Mouse (Mus musculus) megakaryocyte, embryonic 14.5 days (primary cell): ENCODE data around the gene Raf1. TPM values are rescaled to one million over a fixed set of nuclear protein-coding genes. Genes with fewer than 3 reads are reported as not detected.
A peak's percentile ranks its signal among the peaks of the same experiment; 100 is the strongest.
"Not testable (repeated sequence)": the region's sequence is repeated elsewhere in the genome, so short reads cannot be mapped to it uniquely, and the experiment has no call there.

Experiments used
- H3K27me3 ChIP-seq: replicated peaks from 2 replicates; pipeline ENCODE3; 2012; ENCODE audit warnings: inconsistent platforms
- H3K36me3 ChIP-seq: replicated peaks from 2 replicates; pipeline ENCODE3; 2012; ENCODE audit warnings: low read length, inconsistent platforms, mixed read lengths
- H3K4me1 ChIP-seq: 2 replicates; pipeline ENCODE4 v1.6.1; 2012; ENCODE audit warnings: inconsistent platforms
- H3K4me3 ChIP-seq: replicated peaks from 2 replicates; pipeline ENCODE3; 2012; ENCODE audit warnings: moderate library complexity, mild to moderate bottlenecking, inconsistent platforms
- H3K9me3 ChIP-seq: 2 replicates; pipeline ENCODE4 v1.6.1; 2012; ENCODE audit warnings: inconsistent platforms
- FLI1 ChIP-seq: IDR thresholded peaks from 2 replicates; pipeline ENCODE4 v1.6.1; 2012; ENCODE audit warnings: low read length, inconsistent platforms, mixed read lengths
- GATA1 ChIP-seq: IDR thresholded peaks from 3 replicates; pipeline ENCODE4 v1.6.1; 2012; ENCODE audit warnings: mixed read lengths, low read length, inconsistent platforms, borderline replicate concordance
- polyA plus RNA-seq: library from polyadenylated mRNA; stranded (reverse); fragments of >175 nt; gene quantifications from 2 replicates; pipeline ENCODE4 v1.2.3, GENCODE M21; 2012; ENCODE audit warnings: low replicate concordance; ENCODE audit not compliant: insufficient read depth

The Raf1 gene
- polyA plus RNA-seq, 1 experiment = 27.8 TPM

DNA sequence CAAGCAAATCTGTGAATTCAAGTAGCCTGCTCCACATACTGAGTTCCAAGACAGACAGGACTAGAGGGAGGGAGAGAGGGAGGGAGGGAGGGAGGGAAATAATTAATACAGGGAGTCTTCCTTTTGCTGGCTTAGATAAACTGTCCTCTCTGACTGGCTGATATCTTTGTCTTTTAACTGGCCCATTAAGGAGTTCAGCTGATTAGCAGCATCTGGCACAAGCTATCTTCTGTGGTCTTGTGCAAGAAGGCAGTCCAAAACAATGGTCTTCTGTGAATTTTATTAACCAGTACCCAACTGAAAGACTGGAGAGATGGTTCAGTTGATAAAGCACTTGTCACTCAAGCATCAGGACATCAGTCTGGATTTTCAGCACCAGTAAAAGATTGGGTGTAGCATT lies 17.6 kb downstream of the Raf1 start:
- no peaks in the 10 kb centered on the region for H3K9me3 ChIP-seq
- H3K27me3 ChIP-seq = no peaks in the 10 kb centered on the region
- H3K36me3 ChIP-seq = peaks cover 19% of the 10 kb centered on the region
- peaks cover 92% of the 10 kb centered on the region for H3K4me1 ChIP-seq
- TF ChIP-seq GATA1 (no peak), FLI1 (no peak)
- no peak overlapping the region for H3K4me3 ChIP-seq

DNA sequence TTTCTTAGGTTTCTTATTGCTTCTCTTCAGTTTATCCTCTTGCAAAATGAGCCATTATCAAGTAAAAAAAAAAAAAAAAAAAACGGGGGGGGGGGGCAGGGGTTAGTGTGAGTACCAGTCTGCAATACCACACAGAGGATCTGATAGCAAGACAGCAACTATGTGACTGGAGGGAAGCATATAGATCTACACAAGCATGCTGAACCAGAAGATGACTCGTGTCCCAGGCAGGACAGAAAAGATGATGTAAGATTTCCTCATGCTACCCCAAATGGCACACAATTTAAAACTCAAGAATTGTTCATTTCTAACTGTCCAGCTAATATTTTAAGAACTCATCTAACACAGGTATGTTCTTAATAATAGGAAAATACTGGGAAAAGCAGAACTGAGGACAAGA lies 22.5 kb downstream of the Raf1 start:
- TF ChIP-seq FLI1 (no peak), GATA1 (no peak)
- H3K9me3 ChIP-seq = no peaks in the 10 kb centered on the region
- peaks cover 97% of the 10 kb centered on the region for H3K4me1 ChIP-seq
- no peaks in the 10 kb centered on the region for H3K27me3 ChIP-seq
- H3K4me3 ChIP-seq = peak overlapping the region; percentile 64
- peaks cover 7% of the 10 kb centered on the region for H3K36me3 ChIP-seq

DNA sequence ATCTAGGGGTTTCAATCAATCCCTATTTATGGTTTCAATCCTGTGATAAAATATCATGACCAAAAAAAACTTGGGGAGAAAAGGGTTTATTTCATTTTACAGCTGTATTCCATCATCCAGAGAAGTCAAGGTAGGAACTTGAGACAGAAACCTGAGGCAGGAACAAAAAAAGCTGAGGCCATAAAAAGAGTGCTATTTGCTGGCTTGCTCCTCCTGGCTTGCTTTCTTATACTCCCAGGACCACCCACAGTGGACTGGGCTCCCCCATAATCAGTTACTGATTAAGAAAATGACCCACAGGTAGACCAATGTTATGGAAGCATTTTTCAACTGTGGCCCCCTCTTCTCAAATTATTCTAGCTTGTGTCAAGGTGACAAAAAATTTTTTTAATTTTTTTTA lies 24.7 kb downstream of the Raf1 start:
- Histone ChIP-seq H3K4me1 (peaks cover 97% of the 10 kb centered on the region), H3K9me3 (no peaks in the 10 kb centered on the region), H3K36me3 (peaks cover 4% of the 10 kb centered on the region), H3K27me3 (no peaks in the 10 kb centered on the region), H3K4me3 (no peak overlapping the region)
- TF ChIP-seq FLI1 = no peak
- TF ChIP-seq GATA1 = no peak

DNA sequence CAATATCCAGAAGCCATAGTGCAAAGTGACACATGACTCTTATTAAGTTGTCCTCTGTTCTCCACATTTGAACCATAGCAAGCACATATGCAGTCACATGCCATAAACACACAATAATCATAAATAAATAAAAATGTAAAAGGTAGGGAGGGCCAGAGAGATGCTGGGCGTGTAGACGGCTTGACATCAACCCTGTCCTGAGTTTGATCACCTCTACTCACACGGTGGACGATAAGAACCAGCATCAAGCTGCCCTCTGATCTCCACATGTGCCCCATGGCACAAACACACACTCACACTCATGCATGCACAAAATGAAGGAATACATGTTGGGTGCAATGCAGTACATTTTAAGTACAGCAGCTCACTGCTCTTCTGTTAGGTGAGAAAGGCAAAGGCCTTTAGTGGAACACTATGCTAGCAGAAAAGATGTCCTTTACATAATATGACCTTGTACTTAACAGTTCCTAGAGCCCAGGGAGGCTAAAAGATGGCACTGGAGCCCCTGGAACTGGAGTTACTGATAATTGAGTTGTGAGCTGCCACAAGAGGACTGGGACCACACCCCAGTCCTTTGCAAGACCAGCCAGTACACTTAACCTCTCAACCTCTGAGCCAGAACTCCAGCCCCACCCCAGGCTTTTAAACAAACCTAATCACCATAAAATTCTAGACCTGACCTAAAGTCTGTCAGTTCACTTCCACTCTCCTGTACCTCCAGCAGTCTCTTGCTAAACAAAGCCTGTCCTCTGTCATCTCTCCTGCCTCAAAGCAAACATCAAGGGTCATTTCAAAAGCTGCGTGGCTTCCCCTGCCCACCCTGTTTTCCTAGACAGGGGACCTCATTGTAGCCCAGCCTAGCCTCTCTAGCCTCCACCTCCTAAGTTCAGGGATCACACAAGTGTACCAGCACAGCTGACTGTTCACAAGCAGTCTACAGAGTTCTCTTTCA lies 25.7 kb downstream of the Raf1 start:
- peak overlapping the region; percentile 83 for H3K4me3 ChIP-seq
- H3K9me3 ChIP-seq = no peaks in the 10 kb centered on the region
- TF ChIP-seq GATA1 (no peak), FLI1 (no peak)
- H3K4me1 ChIP-seq = peaks cover 90% of the 10 kb centered on the region
- no peaks in the 10 kb centered on the region for H3K27me3 ChIP-seq
- peaks cover 4% of the 10 kb centered on the region for H3K36me3 ChIP-seq

DNA sequence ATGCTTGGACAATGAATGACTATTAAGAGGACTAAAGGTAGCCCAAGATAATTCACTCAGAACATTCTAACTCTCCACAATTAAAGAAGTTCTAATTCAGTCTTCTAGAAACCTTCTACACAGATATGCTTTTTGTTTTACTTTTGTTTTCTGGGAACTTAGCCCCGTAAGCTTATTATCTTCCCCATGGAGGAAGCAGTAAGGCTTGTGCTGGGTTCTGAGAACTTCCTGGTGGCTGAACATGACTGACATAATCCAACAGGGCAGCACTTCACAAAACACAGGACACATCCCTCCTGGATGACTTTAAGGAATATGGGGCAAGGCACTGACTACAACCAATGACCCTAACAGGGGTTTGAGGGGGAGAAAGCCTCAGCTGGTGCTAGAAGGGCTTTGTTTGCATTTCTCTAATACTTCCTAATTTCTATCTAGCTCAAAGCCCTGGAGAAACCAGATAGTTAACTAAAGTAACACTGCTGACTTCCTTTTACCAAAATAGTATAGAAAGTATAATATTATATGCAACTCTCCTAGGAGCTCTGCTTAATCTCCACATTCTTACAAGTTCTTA lies 26.6 kb downstream of the Raf1 start:
- H3K4me1 ChIP-seq = peaks cover 82% of the 10 kb centered on the region
- H3K9me3 ChIP-seq = no peaks in the 10 kb centered on the region
- H3K27me3 ChIP-seq = no peaks in the 10 kb centered on the region
- TF ChIP-seq GATA1 (no peak), FLI1 (no peak)
- H3K4me3 ChIP-seq = peak overlapping the region; percentile 91
- peaks cover 6% of the 10 kb centered on the region for H3K36me3 ChIP-seq

DNA sequence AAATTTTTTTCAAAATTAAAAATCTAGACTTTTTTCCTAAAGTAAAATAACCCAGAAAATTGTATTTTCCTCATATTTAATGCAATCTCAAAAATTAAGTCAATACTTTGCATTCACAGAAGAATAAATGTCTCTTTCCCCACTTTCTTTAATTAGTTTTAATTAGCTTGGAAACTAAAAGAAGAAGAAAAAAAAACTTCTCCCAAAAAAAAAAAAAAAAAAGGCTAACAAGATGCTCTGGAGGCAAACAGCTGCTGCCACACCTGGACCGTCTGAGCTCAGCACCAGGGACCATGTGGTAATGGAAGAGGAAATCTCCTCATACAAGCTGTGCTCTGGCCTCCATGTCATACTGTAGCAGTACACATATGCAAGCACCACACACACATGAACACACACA lies 33.1 kb downstream of the Raf1 start:
- Histone ChIP-seq H3K36me3 (peaks cover 51% of the 10 kb centered on the region), H3K4me1 (peaks cover 18% of the 10 kb centered on the region), H3K27me3 (no peaks in the 10 kb centered on the region), H3K9me3 (no peaks in the 10 kb centered on the region), H3K4me3 (no peak overlapping the region)
- TF ChIP-seq GATA1 (no peak), FLI1 (no peak)

DNA sequence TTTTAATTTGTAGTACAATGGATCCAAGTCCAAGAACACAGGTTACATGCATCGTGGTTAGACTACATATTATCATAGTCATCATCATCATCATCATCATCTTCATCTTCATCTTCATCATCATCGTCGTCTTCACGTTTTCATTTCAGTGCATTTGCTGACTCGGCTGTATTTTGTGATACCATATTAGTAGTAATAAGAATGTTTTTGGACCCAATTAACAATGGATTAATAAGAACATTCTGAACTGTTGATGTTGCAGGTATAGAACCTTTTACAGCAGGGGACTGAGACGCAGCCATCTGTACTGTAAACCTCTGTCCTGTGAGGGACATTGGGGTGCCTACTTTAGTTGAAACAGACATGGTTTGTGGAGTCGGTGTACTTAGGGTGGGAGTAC lies 38.2 kb downstream of the Raf1 start:
- H3K27me3 ChIP-seq, H3K4me1 ChIP-seq, H3K9me3 ChIP-seq, H3K4me3 ChIP-seq: not testable (repeated sequence)
- peaks cover 82% of the 10 kb centered on the region for H3K36me3 ChIP-seq

DNA sequence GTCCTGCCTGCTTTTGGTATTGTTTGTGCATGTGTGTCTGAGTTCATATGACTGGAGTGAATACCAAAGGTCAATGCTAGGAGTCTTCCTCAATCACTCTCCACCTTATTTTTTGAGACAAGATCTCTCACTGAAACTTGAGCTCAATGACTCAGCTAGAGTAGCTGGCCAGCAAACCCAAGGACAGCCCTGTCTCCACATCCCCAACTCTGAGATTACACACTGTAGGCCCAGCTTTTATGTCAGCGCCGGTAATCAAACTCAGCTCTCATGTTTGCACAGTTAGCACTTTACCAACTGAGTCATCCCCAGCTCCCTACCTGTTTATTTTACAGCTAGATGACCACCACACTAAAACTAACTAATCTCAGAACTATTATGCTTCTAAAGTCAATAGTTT lies 42.4 kb downstream of the Raf1 start:
- H3K4me3 ChIP-seq = no peak overlapping the region
- H3K4me1 ChIP-seq = peaks cover 11% of the 10 kb centered on the region; the same call in 1 of the 2 replicates
- H3K27me3 ChIP-seq = no peaks in the 10 kb centered on the region
- peaks cover 89% of the 10 kb centered on the region for H3K36me3 ChIP-seq
- TF ChIP-seq GATA1 (no peak), FLI1 (no peak)
- H3K9me3 ChIP-seq = no peaks in the 10 kb centered on the region

DNA sequence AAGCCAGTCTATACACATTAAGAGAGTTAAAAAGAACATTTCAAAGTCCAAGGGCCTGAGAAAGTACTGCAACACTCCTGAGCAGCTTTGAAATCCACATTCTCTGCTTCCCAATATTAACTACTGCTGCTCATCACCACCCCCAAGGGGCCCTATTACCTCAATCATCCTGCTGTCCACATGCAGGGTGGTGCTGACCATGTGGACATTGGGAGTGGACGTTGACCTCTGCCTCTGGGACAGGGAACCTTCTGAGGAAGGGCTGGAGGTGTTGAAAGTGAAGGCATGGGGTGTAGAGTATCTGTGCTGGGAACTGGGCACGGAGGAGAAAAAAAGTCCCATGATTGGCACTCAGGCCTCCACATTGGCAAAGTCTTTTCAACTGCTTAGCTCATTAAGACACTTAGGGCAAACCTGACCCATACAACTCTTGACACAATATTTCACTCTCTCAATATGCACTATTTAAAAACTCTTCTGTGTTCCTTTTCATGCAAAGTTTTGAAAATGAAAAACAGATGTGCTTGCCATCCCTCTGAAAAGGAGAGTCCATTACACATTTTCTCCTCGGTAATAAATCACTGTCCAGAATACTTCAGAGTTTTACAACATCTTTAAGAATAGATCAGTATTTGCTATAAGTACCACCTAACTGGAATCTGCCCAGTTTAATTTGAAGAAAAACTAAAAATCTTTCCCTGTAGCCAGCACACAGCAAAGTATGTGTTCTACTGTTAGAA lies 45.2 kb downstream of the Raf1 start:
- TF ChIP-seq GATA1 = no peak
- no peak for TF ChIP-seq FLI1
- Histone ChIP-seq H3K36me3 (peaks cover 99% of the 10 kb centered on the region), H3K9me3 (no peaks in the 10 kb centered on the region), H3K4me3 (no peak overlapping the region), H3K27me3 (no peaks in the 10 kb centered on the region), H3K4me1 (peaks cover 17% of the 10 kb centered on the region; the same call in 1 of the 2 replicates)

DNA sequence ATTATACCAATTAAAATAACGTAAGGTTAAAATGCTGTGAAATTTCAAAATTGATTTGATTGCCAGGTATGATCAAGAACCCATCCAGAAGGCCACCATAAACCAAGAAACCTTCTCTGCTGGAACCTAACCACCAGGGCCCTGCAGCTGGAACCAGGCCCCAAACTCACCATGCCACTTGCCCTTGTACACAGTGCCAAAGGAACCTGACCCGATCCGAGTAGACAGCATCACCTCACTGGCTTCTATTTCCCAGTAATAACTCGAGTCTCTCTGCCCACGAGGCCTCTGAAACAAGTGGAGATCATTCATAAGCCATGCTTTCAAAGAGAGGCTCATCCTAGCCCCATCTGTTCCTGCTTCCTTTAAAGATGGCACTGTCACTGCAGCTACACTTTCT lies 50.3 kb downstream of the Raf1 start:
- TF ChIP-seq FLI1 (no peak), GATA1 (no peak)
- H3K4me3 ChIP-seq = no peak overlapping the region
- H3K36me3 ChIP-seq = peaks cover 99% of the 10 kb centered on the region
- no peaks in the 10 kb centered on the region for H3K27me3 ChIP-seq
- peaks cover 33% of the 10 kb centered on the region for H3K4me1 ChIP-seq
- no peaks in the 10 kb centered on the region for H3K9me3 ChIP-seq
